Mouse (Mus musculus) gastrocnemius, postnatal 10 days (tissue): Measurements from ENCODE around the gene Txnrd3. TPM values are rescaled to one million over a fixed set of nuclear protein-coding genes. Genes with fewer than 3 reads are reported as not detected.

ENCODE experiments used
- DNase-seq: peaks from one replicate; pipeline ENCODE4 v3.0.0; 2021; ENCODE audit warnings: mixed read lengths
- long read RNA-seq, 2 experiments: library from polyadenylated mRNA; stranded (forward); transcript quantifications; one replicate each; pipeline ENCODE4 v2.0.0; 2021
- total RNA-seq, 2 experiments: library from RNA; stranded (reverse); gene quantifications; 2 replicates each; pipeline ENCODE4 v1.2.3; 2021

Txnrd3 gene
- total RNA-seq: 1 to 10 TPM; 9.1 TPM
- long read RNA-seq, experiment 1, transcript Txnrd3-201 (16 exons, 2,836 nt): major isoform, 28 of 29 reads
- long read RNA-seq, experiment 1, partial matches to known transcripts: 0 of 29 reads
- long read RNA-seq, experiment 1, other reads (novel, unspliced or antisense): 1 of 29 reads
- long read RNA-seq, experiment 2, transcript Txnrd3-201 (16 exons, 2,836 nt): major isoform, 30 of 33 reads
- long read RNA-seq, experiment 2, partial matches to known transcripts: 2 of 33 reads
- long read RNA-seq, experiment 2, other reads (novel, unspliced or antisense): 1 of 33 reads

DNA sequence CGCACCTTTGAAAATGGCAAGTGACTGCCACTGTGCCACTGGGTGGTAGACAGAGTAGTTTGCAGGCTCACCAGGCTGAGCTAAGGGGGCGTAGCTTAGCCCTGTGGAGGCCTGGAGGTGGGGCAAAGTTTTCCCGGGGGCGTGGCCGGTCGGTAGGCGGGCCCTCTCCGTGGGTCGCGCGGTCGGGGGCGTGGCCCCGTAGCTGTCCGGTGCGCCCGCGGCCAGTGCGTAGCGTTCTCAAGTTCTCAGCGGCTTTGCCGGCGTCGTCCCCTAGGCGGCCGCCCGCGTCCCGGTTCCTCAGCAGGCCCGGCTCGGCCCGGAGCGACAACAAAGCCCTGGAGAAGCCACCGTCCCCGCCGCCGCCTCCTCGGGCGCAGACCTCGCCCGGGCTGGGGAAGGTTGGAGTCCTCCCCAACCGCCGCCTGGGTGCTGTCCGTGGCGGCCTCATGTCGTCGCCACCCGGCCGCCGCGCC is at the start of gene Txnrd3:
Gene Txnrd3, plus strand, starts transcription at position 191 of the 473 bp plus-strand sequence.
- DNase-seq: peak; percentile 94

DNA sequence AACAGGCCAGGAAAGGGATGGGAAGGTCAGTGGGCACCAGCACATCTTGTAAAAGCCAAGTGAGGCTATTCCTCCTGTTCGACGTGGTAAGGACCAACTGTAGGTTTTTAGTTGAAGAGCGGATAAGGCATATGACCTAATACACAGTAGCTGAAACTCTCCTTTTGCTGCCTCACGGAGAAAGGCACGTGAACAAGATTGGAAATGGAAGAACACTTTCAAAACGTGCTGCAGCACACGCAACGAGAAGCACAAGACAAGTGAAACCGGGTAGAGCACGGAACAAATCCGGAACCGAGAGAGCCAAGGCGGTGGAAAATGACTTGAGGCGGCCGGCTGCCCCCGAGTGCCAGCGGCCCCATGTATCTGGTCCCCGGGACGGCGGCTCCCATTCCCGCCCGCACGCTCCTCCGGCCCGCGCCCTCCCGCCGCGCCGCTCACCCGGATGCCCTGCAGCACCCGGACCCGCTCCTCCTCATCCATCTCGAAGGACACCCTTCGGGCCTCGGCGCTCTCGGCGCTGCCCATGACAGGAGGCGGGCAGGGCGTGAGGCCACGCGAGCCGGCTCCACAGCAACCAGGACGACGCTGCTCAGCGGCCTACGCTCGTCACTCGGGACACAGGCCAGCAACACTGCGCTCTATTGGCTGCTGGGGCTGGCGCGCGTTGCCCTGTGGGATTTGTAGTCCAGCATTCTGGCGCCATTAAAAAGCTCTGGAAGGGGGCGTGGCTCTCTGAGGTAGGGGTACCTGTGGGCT is 48.6 kb upstream of the Txnrd3 start, which contains the start of gene Chchd6:
Gene Chchd6, minus strand, starts transcription at position 635 of the 759 bp plus-strand sequence.
- peak; percentile 93 for DNase-seq

DNA sequence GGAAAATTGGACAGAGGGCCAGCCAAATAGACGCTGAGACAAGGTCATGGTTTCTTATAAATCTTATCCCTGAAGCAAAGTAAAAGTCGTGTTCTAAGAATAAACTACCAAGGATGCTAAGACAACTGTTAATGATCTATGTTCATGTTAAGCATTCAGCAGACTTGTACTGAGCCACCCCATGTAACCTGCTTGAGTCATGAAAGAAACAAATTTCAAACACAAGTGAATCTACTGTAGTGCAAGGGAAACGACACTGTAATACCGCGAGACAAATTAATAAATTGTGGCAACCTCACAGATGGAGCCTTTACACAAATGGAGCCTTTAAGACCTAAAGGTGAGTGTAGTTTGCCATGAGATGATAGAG is 48.0 kb upstream of the Txnrd3 start:
- DNase-seq: no peak

DNA sequence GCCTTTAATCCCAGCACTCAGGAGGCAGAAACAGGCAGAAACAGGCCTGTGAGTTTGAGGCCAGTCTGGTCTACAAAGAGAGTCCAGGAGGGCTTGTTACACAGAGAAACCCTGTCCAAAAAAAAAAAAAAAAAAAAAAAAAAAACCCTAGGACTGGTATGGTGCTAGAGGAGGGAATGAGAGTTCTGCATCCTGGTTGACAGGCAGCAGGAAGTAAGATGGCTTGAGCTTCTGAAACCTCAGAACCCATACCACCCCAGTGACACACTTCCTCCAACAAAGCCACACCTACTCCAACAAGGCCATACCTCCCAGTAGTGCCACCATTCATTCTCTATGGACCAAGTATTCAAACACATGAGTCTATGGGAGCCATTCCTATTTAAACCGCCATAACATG is 47.3 kb upstream of the Txnrd3 start:
- DNase-seq: no peak

DNA sequence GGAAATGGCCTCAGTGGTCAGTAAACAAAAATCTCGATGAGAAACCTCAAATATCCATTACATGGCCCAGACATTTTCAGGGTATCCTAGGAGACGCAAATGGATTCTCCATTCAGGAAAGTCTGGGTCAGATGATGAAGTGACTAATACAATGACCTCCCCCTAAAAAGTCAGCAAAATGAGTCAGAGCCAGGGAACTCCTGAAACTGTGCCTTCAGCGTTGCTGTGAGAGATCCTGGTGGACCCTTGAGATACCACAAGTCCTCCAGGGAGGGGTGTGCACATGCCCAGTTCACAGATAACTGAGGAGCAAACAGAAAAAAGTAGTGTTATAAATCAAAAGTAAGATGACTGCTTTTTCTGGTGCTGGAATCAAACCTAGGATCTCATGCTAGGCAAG is 37.7 kb upstream of the Txnrd3 start:
- DNase-seq: no peak

DNA sequence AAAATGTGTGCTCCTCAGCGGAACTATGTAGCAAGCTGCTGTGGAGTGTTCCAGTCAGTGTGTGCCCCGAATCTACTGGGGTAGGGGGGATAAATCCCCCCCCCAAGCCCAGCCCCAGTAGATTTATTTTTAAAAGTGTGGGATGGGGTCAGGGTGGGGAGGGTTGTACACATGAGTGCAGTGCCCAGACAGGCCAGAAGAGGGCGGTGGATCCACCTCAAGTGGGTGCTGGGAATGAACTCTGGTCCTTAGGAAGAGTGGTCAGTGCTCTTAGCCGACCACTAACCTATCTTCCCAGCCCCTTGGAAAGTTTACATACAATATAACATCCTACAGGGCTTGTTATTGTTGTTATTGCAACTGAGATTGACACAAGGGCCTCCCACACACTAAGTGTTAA is 35.8 kb upstream of the Txnrd3 start:
- peak; percentile 17 for DNase-seq

DNA sequence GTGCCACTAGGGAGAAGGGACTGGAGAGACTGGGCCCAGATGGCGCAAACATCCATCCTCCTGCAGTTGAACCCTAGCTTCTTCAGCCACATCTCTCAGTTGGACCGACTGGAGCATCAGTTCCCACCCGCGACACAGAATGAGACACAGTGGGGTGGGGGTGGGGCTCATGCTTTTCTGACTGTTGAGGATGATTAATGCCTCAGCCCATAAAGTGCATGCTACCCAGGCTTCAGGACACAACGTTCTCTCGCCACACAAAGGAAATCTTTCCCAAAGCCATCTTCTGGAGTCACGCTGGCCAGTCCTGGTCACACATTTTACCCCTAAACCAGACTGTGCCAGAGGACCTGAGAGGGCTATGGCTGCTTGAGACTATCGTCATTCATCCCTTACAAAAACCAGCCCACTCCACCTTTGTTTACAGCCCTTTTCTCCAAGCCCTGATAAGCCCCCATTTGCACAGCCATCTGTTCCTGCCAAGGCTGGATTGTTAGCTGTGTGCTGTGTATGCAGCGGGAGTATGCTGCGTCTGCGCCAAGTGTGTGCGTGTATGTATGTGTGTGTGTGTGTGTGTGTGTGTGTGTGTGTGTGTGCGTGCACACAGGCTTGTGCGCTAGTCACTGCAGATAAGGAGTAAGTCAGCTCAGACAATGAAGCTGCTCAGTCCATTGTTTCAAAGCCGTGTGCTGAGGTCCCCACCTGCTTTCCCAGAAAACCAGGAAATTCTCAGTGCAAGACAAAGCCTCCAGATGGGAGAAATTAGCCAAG is 30.3 kb upstream of the Txnrd3 start:
- no peak for DNase-seq

DNA sequence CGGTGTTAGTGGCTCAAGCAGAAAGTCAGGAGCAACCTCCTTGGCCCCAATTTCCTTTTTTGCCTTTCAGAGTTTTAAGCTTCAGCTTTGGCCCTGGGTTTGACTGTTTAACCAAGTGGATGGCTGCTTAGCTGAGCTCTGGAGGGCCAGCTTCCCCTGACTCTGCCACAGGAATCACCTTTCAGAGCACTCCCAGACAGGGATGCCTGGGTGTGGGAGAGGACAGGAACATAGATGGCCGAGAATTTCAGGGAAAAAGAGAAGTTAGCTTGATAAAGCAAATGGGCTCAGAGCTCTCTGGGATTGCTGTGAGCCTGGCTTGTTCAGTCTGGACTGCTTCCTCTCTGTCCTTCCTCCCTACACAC is 29.7 kb upstream of the Txnrd3 start:
- no peak for DNase-seq

DNA sequence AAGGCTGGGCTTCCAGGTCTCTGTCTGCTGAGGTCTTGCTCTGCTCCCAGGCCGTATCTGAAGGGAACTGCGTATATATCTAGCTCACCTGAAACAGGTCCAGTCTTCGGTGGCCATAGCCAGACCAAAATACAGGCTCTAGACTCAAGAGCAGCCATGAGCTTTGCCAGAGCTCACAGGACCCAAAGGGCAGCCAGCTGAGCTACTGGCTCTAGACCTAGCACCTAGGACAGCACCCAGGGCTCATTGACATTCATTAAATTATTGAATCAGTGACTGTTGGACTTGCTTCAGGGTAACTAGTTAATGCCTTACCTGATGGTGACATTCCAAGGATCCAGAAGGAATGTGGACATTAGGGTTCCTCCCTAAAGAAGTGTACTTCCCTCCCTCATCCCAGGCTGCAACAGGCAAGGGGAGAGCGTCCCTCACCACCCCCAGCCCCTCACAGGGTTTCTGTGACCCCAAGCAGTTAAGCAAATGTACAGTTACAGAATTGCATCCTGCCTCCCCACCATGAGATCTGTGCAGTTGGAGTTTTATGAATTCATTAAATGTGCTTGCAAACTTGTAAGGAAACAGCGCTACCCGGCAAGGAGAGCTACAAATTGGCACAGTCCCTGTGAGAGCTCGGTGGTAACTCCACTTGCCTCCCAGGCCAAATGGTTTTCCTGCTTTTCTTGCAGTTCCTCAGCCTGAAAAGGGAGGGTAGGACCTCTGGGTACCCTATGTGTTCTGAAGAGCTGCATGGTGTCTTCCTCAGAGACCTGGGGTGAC is 29.0 kb upstream of the Txnrd3 start:
- DNase-seq: no peak

DNA sequence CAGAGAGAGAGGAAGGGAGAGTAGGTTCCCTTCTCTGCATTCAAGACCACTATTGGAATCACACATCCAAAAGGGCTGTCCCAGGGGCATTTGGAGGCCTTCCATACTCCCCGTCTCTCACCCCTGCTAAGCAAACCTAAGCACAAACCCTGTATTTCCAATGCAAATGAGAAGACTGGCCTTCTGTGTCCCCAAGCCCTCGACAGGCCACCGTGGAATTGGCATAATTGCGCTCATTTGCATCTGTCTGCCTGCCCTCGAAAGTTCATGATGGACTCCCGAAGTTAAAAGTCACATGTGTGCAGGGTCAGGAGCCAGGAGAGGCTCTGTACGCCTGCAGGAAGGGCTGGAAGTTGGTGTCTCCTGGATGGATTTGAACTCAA is 28.4 kb upstream of the Txnrd3 start:
- no peak for DNase-seq

DNA sequence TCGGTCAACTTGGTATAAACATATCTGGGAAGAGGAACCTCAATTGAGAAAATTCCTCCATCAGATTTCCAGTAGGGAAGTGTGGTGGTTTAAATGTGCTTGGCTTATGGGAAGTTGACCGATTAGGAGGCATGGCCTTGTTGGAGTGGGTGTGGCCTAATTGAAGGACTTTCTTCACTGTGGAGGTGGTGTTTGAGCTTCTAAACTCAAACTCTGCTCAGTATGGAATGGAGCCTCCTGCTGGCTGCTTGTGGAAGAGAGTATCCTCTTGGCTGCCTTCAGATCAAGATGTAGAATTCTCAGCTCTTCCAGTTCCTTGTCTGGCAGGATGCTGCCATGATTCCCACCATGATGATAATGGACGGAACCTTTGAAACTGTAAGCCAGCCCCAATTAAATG is 21.1 kb upstream of the Txnrd3 start:
- DNase-seq: no peak

DNA sequence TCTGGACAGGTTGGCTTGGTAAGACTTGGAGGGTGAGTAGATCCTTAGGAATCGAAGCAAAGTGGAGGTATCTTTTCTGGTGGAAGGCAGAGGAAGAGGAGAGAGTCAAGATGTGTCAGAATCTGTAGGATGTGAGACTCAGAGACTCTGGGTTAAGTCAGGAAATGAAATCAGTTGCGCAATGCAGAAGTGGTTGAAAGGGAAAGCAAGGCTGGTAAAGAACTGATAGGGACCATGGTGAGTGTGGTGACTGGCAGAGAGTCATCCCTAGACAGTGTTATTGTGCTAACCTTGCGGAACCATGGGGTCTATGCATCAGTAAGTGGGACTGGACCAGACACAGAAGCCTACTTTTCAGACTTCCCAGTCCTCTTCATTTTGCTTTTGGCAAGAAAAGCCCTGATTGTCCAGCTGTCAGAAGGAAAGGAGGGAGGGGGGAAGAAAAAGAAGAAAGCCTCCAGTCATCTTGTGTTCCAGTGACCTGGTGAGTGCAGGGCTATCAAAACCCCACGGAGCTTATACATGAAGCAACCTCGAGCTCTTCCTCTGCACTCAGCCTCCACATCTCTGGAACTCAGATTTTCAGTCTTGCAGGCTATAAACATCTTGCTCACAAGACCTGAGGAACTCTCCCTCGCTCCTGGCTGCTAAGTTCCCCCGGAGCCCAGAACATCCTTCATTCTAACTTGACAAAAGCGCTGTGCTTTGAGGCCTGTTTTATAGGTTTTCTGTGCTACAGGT is 15.6 kb upstream of the Txnrd3 start:
- DNase-seq: no peak

DNA sequence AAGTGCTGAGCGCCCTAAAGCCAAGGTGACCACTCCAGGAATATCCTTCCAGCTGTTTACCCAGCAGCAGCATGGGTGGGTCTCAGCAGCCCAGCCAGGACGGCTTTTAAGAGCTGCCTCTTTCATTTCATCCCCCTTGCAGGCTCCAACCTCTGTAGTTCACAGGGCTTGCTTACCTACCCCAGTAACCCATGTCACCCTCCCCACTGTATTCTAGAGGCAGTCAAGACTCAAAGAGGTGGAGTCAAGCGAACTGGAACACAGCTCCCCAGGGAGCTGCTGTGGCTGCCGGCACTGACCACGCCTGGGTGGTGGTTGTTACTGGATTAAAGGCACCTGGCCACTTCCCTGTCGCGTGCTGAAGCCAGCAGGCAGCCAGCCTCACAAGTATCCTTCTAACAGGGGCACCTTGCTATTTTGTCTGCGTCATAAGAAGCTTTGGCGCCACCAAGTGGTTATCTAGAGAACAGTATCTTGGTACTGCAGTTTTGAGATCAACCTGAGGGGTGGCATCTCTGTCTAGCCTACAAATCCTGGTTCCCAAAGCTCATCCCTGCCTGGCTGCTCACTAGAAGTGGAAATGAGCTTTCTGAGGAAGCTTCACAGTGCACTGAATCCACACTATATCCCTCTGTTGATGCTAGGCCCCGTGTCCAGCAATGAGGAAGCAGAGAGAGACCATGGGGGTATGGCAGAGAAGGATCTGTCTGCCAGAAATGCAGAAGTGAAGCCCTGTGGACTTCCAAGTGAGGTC is 11.8 kb upstream of the Txnrd3 start:
- peak; percentile 70 for DNase-seq

DNA sequence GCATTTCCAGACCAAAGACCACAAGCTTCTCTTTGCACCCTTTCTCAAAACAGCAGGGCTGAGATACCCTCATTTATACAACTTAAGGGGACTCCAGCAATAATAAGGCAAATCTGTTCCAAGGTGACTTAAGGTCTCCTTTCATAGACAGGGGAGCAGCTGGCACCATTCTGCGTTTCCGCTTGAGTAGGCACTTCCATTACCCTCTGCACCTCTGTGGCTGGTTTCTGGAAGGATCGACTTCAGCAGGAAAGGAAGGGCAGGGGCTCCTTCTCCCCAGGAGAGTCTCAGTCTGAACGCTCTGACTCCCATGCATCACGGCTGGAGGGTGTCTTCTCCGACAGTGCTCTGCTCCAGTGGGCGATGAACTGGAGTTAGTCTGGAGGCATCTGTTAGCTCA is 10.7 kb upstream of the Txnrd3 start:
- DNase-seq: no peak

DNA sequence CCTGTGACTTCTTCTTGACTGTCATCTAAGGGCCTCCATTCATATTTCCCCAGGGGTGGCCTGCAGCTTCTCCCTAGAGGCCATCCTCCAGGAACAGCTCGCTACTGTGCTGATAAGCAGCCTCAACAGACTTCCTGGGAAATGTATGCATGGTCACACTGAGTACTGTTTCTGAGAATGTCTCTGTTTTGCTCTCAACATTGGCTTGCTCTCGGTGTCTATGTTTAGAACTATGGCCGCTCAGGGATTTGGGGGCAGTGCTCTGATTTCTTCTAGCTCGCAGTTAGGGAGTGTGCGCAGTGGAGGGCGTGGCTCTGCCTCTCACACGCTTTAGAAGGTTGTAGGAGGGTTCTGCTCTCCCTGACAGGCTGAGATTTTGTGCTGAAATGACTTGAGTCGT is 9.4 kb upstream of the Txnrd3 start:
- no peak for DNase-seq

DNA sequence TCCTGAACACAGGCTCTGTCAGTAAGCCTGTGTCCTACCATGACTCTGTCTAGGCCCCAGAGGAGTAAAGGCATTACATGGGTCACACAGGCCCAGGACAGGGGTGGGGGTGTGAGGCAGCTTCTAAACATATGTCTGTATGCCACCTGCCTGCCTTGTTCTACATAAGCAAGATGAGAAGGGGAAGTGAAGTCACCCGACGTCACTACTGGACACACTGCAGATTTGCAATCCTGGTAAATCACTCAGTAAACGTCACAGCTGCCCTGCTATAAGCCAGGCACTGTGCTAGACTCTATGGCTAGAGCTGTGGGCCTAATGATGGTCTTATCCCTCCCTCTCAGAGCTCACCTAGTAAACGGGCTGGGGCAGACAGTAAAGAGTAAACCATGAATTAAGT is 5.8 kb upstream of the Txnrd3 start:
- DNase-seq: no peak

DNA sequence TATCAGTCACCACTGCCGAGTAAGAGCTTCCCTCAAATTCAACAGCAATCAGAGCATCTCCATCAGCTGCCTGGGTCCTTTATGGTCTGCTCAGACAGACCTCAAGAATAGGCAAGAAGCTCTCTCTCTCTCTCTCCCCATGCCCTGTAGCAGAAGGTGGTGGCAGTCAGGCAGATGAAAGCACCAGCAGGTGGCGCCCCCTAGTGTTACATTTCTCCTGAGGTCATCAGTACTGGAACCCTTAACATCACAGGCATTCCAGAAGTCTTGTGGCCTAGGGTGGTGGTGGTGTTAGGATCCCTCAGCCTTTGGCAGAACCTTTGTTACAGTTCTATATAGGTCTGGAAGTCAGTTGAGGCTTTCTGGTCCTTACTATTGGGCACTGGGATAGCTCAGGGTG is 4.8 kb upstream of the Txnrd3 start:
- DNase-seq: peak; percentile 52

DNA sequence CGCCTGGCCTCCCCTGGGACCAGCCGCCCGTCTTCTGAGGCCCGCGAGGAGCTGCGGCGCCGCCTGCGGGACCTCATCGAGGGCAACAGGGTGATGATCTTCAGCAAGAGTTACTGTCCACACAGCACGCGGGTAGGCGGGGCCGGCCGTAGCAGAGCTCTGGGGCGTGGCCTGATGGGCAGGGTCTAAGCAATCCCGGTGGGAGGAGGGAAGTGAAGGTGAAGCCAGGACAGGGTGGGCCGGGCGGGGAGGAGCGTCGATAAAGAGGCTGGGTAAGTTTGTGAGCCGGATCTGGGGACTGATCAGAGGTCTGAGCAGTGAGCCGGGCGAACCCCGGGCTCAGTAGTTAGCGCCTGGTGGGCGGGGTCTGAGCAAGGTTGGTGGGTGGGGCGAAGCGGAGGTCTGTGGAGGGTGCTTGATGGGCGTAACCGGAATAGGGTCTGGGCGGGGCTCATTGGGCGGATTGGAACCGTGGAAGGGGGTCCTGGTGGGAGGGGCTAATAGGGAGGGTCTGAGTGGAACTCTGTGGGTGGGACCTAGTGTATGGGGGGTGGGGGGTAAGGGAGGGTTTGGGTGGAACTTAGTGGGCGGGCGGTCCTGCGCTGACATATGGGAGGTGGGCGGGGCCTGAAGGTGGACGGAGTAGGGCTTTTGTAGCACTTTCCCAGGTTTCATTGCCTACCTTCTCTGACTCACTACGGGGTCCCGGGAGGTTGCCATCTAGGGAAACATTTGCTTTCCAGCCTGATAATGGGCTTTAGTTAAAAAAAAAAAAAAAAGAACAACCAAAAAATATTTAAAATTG is 685 bp downstream of the Txnrd3 start:
- peak; percentile 88 for DNase-seq

DNA sequence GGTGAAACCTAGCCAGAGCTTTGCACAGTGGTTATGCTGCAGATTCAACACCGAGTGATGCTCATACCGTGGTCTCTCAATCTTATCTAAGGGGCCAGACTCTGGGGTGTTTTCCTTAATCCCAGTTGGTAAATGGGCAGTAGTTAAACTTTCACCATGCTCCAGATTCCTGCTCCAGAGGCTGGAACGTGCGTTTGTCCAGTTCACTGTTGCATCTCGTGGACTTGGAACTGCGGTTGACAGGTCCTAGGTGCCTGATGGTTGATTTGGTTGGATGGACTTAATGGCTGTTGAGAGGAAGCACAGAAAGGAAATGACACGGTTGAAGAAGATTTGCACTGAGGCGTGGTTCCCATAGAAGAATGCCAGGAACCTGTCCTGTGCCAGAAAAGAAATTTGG is 6.1 kb downstream of the Txnrd3 start:
- no peak for DNase-seq

DNA sequence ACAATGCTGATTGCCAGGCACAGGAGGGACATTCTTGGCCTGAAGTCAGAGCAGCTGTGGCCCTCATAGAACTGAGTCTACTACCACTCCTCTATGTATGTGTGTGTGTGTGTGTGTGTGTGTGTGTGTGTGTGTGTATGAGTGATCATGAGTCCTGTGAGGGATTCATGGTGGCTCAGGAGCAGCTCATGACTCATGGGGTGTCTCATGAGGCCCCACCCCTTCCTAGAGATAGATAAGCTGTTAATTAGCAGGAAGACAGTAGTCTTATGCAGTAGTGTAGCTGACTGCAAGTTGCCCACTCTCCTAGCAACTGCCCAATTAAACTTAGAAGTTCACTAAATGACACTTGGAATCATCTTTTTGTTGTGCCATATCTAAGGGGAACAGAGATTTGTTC is 8.0 kb downstream of the Txnrd3 start:
- no peak for DNase-seq
